In genomic region chr13:34708955-34709354, GRCm38 (mm10) we compare ENCODE assay signal across 9 mouse cellular contexts. TPM values are rescaled to one million over a fixed set of nuclear protein-coding genes. Genes with fewer than 3 reads are reported as not detected.
DNase-seq lines count a peak whose midpoint lies in the region; ATAC-seq and TF ChIP-seq lines count a peak whose summit lies in the region.
"Had no signal": no experiment of that assay in that cellular context is flagged by ENCODE, and none has a peak within 500 bp of the region (broad histone marks: within the 10 kb centered on the region; RNA-seq: fewer than 3 reads in every experiment).

No protein-coding gene starts in this region.

- no peak for TF ChIP-seq CTCF in cerebellum, adult 2 months (IDR thresholded peaks at IDR 0.05; ENCODE audit: borderline replicate concordance, insufficient read depth, low read depth, low read length)

- no peaks in the 10 kb centered on the region for H3K36me3 ChIP-seq in heart, embryonic 12.5 days
- H3K36me3 ChIP-seq: midbrain, embryonic 12.5 days had no signal

- H3K4me1 ChIP-seq in cerebellum, adult 2 months (ENCODE audit: control insufficient read depth, insufficient read depth, low read length): no peaks in the 10 kb centered on the region
- H3K4me1 ChIP-seq in heart, embryonic 12.5 days (replicated peaks): peaks cover 4% of the 10 kb centered on the region; the same call in 1 of the 2 replicates
- H3K4me1 ChIP-seq: midbrain, embryonic 12.5 days had no signal

- no peak overlapping the region for H3K4me3 ChIP-seq in cerebellum, adult 2 months (replicated peaks; ENCODE audit: insufficient read depth, low read depth, low read length)
- H3K4me3 ChIP-seq in heart, embryonic 12.5 days: no peak overlapping the region
- H3K4me3 ChIP-seq: midbrain, embryonic 12.5 days had no signal

- H3K27ac ChIP-seq in cerebellum, adult 2 months (ENCODE audit: insufficient read depth, low read length): no peak overlapping the region
- peak overlapping the region; percentile 13; the same call in 1 of the 2 replicates for H3K27ac ChIP-seq in heart, embryonic 12.5 days (ENCODE audit: poor library complexity, severe bottlenecking)
- H3K27ac ChIP-seq: midbrain, embryonic 12.5 days had no signal

- no peak overlapping the region for H3K9ac ChIP-seq in heart, embryonic 12.5 days
- H3K9ac ChIP-seq: midbrain, embryonic 12.5 days had no signal

- DNase-seq in cerebellum, adult 2 months: peak; percentile 10 to 56
- DNase-seq in cerebellum, adult 9-10 months: peak; percentile 14
- DNase-seq in kidney, postnatal 4 days: peak; percentile 78 to 87
- peak; percentile 48 for DNase-seq in mesoderm, embryonic 11.5 days (ENCODE audit: low read depth, low spot score)
- DNase-seq in frontal cortex, postnatal 10 days (ENCODE audit: low spot score in 2 of 2): no peak

- H3K4me2 ChIP-seq in heart, embryonic 12.5 days: no peak overlapping the region
- H3K4me2 ChIP-seq: midbrain, embryonic 12.5 days had no signal

- 23% methylated on average over 3 of the region's 3 CpGs for WGBS in cerebellum, adult 2 months
- 28% methylated on average over 3 of the region's 3 CpGs for WGBS in heart, embryonic 12.5 days

- H3K9me3 ChIP-seq in heart, embryonic 12.5 days (replicated peaks): no peaks in the 10 kb centered on the region
- H3K9me3 ChIP-seq: midbrain, embryonic 12.5 days had no signal

- no peak for ATAC-seq in cerebellum, adult (ENCODE audit: insufficient number of reproducible peaks, low FRiP score, low TSS enrichment)
- ATAC-seq in heart, embryonic 12.5 days (ENCODE audit: insufficient number of reproducible peaks, low FRiP score): peak; percentile 66; the same call in 1 of the 2 replicates
- no peak for ATAC-seq in granulocyte monocyte progenitor cell, adult 5-6 weeks (replicated peaks; ENCODE audit: poor library complexity, severe bottlenecking)

- H3K27me3 ChIP-seq in cerebellum, adult 2 months (ENCODE audit: control insufficient read depth, insufficient read depth, low read length): no peaks in the 10 kb centered on the region
- H3K27me3 ChIP-seq in heart, embryonic 12.5 days (replicated peaks): no peaks in the 10 kb centered on the region
- H3K27me3 ChIP-seq: midbrain, embryonic 12.5 days had no signal

- TF ChIP-seq POLR2A in cerebellum, adult 2 months (IDR thresholded peaks at IDR 0.05; ENCODE audit: borderline replicate concordance, insufficient read depth, low read length): no peak

RNA-seq across cellular contexts. Expression of gene Fam50b, which starts 25.7 kb away (rescaled TPM):
- not detected in 2 replicates for polyA plus RNA-seq in cerebellum, adult 2 months (2012; rRNA removed)
- not detected in 2 replicates for polyA plus RNA-seq in heart, embryonic 12.5 days (2016; fragmentation: Nextera tagmentation; extraction: Ambion mirVana)
- not detected in 2 replicates for total RNA-seq in granulocyte monocyte progenitor cell, adult 5-6 weeks (2014; fragmentation: Nextera tagmentation)
- total RNA-seq in granulocyte monocyte progenitor cell, adult 5-6 weeks (2017): not detected in 2 replicates
- polyA plus RNA-seq: midbrain, embryonic 12.5 days had no signal

RNA-seq across cellular contexts. Expression of gene Pxdc1, which starts 55.7 kb away (rescaled TPM):
- 5.1 and 5.7 TPM in 2 replicates for polyA plus RNA-seq in cerebellum, adult 2 months (2012; rRNA removed)
- polyA plus RNA-seq in heart, embryonic 12.5 days (2016; fragmentation: Nextera tagmentation; extraction: Ambion mirVana): 23.8 and 27.1 TPM in 2 replicates
- total RNA-seq in granulocyte monocyte progenitor cell, adult 5-6 weeks (2014; fragmentation: Nextera tagmentation): not detected in 2 replicates
- not detected in 2 replicates for total RNA-seq in granulocyte monocyte progenitor cell, adult 5-6 weeks (2017)

Comparison
In these comparisons a context has a peak if more than half of its experiments do, and no peak if none do; other contexts are left out.
1. DNase-seq: peak in cerebellum, adult 2 months (2 of 2), cerebellum, adult 9-10 months (single experiment), kidney, postnatal 4 days (2 of 2) and mesoderm, embryonic 11.5 days (single experiment); none in frontal cortex, postnatal 10 days (0 of 2).